Mouse (Mus musculus): Measurements from ENCODE around the gene Eif2a. TPM values are rescaled to one million over a fixed set of nuclear protein-coding genes. Genes with fewer than 3 reads are reported as not detected.

Gene Eif2a
- polyA plus RNA-seq, 2 experiments from 2014 or later: 69.7 to 74.8 TPM

Other genes with a start within 250 kb of the Eif2a start
- 10 to 100 TPM in 1 of 2 experiments, 1 to 10 TPM in 1; 9.9 to 16.9 TPM for gene Tsc22d2, start 111.1 kb upstream of the Eif2a start, polyA plus RNA-seq (2017; shearing (Covaris generic))
- gene Serp1, start 71 bp downstream of the Eif2a start, polyA plus RNA-seq (2017; shearing (Covaris generic)): 10 to 100 TPM; 38.8 to 57.0 TPM
- 10 to 100 TPM; 19.7 to 30.3 TPM for gene Selenot, start 50.8 kb downstream of the Eif2a start, polyA plus RNA-seq (2017; shearing (Covaris generic))
- gene Erich6, start 111.4 kb downstream of the Eif2a start, polyA plus RNA-seq (2017; shearing (Covaris generic)): not detected
- gene Siah2, start 166.6 kb downstream of the Eif2a start, polyA plus RNA-seq (2017; shearing (Covaris generic)): 1 to 10 TPM; 2.8 to 3.0 TPM